Mouse (Mus musculus): ENCODE measurements at regions not wholly inside any gene's neighbourhood (a gene's known extent, or its start where the extent isn't known, plus 50 kb on each side); places are given as distances from the start of the nearest gene placed in this dataset.

GRCm38 (mm10) chr3:102664665-102665190 is 69.6 kb upstream of the Tspan2 start:
- no peak for DNase-seq

- no peak for DNase-seq
These were observed 66.5 kb upstream of the Tspan2 start for GRCm38 (mm10) chr3:102667796-102668195.

- DNase-seq: no peak
These were observed 65.8 kb upstream of the Tspan2 start for GRCm38 (mm10) chr3:102668556-102668955.

GRCm38 (mm10) chr3:102669951-102670350 is 64.4 kb upstream of the Tspan2 start:
- no peak for DNase-seq

GRCm38 (mm10) chr3:102670557-102670956 is 63.8 kb upstream of the Tspan2 start:
- no peak for DNase-seq

- DNase-seq: no peak
These were observed 63.4 kb upstream of the Tspan2 start for GRCm38 (mm10) chr3:102670972-102671371.

- no peak for DNase-seq
These were observed 60.8 kb upstream of the Tspan2 start for GRCm38 (mm10) chr3:102673506-102673905.

- no peak for DNase-seq
These were observed 60.3 kb upstream of the Tspan2 start for GRCm38 (mm10) chr3:102674068-102674467.

- DNase-seq: peak; percentile 38 to 50
These were observed 57.3 kb upstream of the Tspan2 start for GRCm38 (mm10) chr3:102676946-102677534.

- DNase-seq: peak; percentile 65 to 86
These were observed 55.8 kb upstream of the Tspan2 start for GRCm38 (mm10) chr3:102678516-102678915.

GRCm38 (mm10) chr3:102682424-102682823 is 51.9 kb upstream of the Tspan2 start:
- no peak for DNase-seq

GRCm38 (mm10) chr3:102683541-102683940 is 50.8 kb upstream of the Tspan2 start:
- DNase-seq: no peak

All from kidney, postnatal 36 days (tissue).